Mouse (Mus musculus): ENCODE measurements around the gene Csl. TPM values are rescaled to one million over a fixed set of nuclear protein-coding genes. Genes with fewer than 3 reads are reported as not detected.

Csl gene
- polyA plus RNA-seq, 1 experiment from 2014 or later, result not detected

DNA sequence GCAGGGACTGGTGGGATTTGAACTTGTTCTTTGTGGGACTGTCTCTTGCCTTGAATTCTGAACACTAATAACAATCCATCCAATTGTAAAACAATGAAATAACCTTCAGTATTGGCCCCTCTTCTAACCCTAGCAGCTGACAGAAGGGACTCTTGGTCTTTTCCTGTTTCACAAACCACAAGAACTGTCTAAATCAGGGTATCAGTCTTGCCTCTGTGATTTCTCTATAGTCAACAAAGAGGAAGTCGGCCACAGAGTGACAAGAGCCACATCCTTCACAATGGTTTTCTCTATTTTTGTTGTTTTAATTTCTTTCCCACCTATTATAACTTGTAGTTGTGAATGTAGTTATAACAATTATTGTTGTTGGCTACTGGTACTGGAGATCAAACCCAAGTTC lies 47.9 kb downstream of the Csl start:
- no peak for ATAC-seq (ENCODE audit: insufficient read depth, low FRiP score, low TSS enrichment)
- H3K4me2 ChIP-seq (ENCODE audit: low read depth), result no peak overlapping the region
- no peaks in the 10 kb centered on the region for H3K4me1 ChIP-seq (ENCODE audit: control insufficient read depth, insufficient read depth, low read length)
- 88% methylated on average over 1 of the region's 1 CpGs for WGBS
- H3K27ac ChIP-seq (ENCODE audit: low read depth, low read length), result no peak overlapping the region
- no peaks in the 10 kb centered on the region for H3K9me3 ChIP-seq (ENCODE audit: control insufficient read depth, low read length)
- no peak overlapping the region for H3K9ac ChIP-seq (ENCODE audit: low read length)
- H3K4me3 ChIP-seq (ENCODE audit: low read depth, low read length), result no peak overlapping the region
- no peak for DNase-seq (ENCODE audit: low spot score)
- H3K27me3 ChIP-seq (ENCODE audit: control insufficient read depth, insufficient read depth, low read length), result no peaks in the 10 kb centered on the region
- no peaks in the 10 kb centered on the region for H3K36me3 ChIP-seq (ENCODE audit: control insufficient read depth, insufficient read depth, low read length)

All from neural tube, embryonic 11.5 days (tissue).